Mouse (Mus musculus) bone marrow macrophage, adult 2 months (primary cell): ENCODE results near the gene Rasgef1b.

ENCODE experiments used
- CTCF ChIP-seq: IDR thresholded peaks from 2 replicates; pipeline ENCODE4 v1.5.1; 2012; ENCODE audit warnings: low read depth, mild to moderate bottlenecking, low read length, moderate library complexity
- POLR2A ChIP-seq: IDR thresholded peaks from 2 replicates; pipeline ENCODE4 v1.6.1; 2012; ENCODE audit warnings: mild to moderate bottlenecking, low read depth, low read length, borderline replicate concordance

DNA sequence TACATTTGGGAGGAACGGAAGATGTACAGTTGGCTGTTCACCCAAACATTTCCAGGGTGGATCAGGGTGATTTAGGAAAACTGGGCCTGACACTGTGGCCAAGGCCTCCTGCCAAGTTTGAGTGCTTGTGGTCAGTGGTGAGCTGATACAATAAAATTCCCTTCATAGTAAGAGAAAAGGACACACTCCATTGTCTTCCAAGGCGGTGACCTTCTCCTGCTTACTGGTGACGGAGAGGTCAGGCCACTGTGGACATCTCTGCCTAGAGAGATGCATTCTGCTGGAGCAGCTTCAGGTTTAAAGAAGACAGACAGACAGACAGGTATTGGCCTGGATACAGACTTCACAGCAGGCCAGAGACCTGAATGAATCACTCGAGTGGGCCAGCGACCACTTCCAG is 340.7 kb downstream of the Rasgef1b start:
- TF ChIP-seq POLR2A, result no peak
- no peak for TF ChIP-seq CTCF
